Mouse (Mus musculus) left cerebral cortex, adult 11 months (tissue): Measurements from ENCODE around the gene Gm13889.
A peak's percentile ranks its signal among the peaks of the same experiment; 100 is the strongest.

Experiments
- DNase-seq: peaks from one replicate; pipeline ENCODE4 v3.0.0; 2022; ENCODE audit warnings: low spot score

The Gm13889 gene

DNA sequence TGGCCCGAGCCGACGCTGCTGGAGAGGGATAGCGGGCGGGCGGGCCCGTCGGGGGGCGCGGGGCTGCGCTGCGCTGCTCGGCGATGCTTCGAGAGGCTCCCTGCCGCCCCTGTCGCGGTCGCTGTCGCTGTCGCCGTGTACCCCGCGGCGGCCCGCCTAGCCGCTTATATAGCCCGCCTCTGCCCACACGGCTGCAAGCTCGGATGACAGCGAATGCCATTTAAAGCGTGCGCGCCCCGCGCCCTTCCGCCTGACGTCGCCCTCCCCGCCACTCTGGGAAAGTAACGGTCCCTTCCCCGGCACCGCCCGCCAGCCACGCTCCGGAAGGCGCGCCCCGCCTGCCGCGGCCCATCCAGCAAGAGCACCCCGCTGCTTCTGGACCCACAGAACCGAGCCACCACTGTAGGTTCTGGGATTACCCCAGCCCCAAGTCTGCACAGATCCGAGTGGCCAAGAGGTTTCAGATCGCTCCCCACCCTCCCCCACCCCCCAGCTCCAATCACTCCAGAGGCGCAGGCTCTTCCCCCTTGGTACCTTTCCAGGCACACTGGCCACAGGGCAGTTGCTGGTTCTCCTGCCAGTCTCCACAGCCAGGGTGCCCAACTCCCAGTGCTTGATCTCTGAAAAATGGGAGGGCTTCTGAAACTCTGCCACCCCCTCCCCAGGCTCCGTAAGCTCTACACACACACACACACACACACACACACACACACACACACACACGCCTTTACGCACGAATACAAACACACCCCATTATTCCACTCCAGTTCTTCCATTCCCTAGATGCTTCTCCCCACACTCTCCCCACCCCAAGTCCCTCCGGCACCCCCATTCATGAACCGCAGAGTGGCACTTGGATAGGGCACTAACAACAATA is at the start of gene Gm13889:
Gene Gm13889, minus strand, starts transcription at position 294 of the 877 bp plus-strand sequence.
- peak; percentile 76 for DNase-seq

DNA sequence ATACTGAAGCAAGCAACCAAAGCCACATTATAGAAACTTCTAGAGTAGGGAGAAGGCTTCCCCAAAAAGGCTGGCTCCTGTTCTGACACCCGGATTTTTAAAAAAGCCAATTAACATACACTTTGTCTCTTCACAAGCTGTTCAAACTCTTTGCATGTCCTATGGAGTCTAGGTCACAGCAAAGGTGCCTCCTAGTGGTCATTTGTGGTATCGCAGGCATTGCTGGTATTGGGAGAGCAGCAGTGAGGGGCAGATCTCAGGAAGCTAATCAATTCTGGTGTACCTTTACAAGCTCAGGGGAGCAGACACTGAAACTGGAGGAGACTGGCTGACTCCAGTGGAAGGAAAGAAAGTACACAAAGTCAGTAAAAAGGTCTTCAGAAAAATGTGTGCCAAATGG is 45.3 kb upstream of the Gm13889 start:
- peak; percentile 80 for DNase-seq

DNA sequence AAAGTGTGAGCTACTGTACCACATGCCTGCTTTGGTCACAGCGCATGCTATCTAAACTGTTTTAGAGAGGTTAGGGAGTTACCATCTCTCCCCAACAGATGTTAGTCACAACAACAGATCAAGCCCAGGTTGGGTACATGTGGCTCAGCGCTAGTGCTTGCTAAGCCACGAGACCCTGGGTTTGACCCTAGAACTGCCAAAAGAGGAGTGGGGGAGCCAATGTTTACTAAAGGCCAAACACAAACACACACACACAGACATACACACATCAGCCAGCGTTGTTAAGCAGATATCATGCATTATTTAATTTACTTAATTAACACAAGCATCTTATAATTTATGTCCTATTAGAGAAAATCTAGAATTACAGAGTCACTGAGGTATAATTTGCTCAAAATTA is 44.9 kb upstream of the Gm13889 start:
- no peak for DNase-seq

DNA sequence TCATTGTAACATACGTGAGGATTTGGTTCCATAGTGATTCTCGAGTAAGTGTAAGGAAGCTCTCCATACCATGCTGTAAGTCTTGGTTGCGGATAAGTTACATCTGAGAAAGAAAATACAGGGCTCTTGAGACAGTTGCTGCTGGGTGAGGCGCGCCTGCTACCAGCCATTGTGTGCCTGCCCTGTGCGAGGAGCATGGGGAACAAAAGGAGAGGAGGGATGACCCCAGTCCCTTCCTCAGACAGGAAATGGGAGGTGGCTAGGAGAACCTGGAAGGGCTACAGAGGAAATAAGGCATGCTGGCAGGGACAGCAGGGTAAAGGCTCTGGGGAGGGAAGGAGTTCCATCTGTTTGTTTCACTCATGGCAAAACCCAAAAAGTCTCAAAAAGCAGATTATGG is 44.4 kb upstream of the Gm13889 start:
- DNase-seq, result no peak

DNA sequence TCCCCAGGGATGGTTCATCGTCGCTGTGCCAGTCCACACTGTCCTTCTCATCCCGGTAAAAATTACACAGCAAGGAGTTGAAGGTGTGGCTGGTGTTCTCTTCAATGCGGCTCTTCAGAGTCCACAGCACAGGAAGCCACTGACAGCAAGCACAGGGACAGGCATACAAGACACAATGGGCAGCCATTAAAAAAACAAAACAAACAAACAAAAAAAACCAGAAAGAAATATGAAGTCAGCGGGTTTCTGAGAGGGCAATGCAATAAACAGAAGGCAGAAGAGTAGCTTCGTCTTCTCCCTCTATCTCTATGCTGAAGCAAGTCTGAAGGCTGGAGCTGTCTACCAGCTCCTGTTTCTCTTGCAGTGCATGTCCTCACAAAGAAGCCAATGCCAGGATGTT is 39.3 kb upstream of the Gm13889 start, which contains the start of gene Gm27027:
Gene Gm27027, minus strand, starts transcription at position 101 of the 400 bp plus-strand sequence.
- no peak for DNase-seq

DNA sequence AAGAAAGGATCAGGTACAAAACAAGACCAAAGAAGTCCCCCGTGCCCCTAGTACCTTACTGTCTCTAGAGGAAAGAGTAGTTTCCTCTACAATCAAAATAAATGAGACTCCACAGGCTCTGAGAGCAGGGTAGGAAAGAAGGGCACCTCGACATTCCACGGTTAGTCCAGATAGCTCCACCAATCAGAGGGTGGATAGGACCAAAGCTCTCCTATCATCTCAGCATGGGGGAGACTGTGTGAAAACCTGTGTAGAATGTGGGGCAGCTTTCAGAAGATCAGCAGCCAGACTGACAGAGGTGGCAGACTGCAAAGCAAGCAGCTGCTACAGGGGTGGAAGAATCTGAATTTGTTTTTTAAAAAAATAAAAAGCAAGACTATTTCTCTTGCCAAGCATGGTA is 35.8 kb upstream of the Gm13889 start:
- no peak for DNase-seq

DNA sequence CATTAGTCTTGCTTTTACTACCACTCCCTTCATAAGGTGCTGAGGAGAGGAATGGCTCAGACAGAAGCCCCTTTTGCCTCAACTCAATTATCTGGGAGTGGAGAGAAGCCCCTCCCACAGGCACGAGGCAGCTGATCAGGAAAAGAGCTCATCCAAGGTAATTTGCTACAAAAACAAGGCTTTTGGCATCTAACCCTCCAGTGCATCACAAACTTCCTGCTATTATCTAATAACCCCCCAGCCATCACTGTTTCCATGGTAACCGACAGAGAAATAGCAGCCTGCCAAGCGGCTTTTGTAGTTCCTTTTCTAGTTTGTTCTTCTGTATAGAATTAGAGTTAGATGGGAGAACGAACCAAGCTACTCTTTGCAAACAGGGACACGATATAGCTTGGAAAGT is 35.3 kb upstream of the Gm13889 start:
- DNase-seq, result no peak

DNA sequence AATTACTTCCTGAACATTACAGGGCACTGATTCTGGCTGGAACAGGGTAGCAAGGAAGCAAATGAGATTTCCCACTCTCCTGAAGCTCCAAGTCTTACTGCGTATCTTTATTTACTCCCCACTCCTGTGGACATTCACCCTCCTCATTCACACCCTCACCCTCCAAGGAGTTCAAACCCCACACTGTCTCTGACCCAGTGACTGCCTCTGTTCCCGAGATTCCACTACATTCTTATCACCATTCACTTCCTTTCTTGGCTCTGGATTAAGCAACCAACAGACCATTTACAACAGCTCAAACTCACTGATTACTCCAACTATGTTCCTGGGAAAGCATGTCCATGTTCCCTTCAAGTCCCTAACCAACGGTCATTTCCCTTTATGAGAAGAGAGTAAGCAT is 34.3 kb upstream of the Gm13889 start:
- DNase-seq, result no peak

DNA sequence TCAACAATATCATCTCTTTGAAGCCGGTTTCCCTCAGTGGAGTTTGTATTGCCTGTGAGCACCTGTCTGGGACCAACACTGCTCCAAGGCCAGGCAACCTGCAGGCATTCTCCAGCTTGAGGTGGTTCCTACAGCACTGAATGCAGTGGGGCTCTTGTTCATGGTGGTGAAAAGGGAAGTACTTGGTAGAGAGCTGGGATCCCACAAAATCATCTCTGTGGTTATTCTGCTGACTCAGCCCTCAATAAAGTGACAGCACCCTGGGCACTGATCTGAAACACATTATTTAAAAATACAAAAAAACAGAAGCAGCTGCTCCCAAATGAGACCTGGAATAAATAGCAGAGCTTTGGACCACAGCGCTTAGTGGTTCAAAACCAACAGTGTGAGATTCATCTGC is 31.4 kb upstream of the Gm13889 start:
- no peak for DNase-seq

DNA sequence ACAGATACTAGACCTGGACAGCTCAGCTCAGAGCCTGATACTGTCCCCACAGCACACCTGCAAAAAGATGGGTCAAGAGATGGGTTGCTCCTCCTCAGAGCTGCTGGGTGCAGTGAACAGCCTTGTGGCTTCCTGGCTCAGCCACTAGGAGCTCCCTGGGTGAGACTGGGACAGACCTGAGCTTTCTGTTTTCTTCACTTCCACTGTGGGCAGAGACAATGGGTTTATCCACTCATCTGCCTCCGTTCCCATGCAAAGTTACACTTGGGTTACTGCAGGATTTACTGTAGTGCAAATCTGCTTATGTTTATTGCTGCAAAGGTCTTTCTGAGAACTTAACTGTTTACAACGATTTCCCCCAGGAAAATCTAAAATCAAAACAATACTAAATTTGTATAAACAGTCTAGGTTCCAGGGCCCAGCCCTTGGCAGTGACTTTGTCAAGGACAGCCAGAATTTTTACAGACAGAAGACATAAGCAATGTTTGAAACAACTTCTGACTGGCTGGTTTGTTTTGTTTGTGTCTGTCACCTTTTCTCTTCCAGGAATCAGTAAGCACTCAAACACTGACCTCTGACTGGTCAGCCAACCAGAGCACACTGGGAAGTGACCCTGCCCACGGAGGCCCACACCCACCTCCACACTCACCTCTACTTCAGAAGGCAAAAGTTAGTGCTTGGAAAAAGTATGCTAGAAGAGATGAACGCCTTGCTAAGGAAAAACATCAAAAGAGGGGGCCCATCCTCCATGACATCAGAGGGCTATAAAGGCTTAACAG is 25.6 kb upstream of the Gm13889 start:
- DNase-seq, result no peak

DNA sequence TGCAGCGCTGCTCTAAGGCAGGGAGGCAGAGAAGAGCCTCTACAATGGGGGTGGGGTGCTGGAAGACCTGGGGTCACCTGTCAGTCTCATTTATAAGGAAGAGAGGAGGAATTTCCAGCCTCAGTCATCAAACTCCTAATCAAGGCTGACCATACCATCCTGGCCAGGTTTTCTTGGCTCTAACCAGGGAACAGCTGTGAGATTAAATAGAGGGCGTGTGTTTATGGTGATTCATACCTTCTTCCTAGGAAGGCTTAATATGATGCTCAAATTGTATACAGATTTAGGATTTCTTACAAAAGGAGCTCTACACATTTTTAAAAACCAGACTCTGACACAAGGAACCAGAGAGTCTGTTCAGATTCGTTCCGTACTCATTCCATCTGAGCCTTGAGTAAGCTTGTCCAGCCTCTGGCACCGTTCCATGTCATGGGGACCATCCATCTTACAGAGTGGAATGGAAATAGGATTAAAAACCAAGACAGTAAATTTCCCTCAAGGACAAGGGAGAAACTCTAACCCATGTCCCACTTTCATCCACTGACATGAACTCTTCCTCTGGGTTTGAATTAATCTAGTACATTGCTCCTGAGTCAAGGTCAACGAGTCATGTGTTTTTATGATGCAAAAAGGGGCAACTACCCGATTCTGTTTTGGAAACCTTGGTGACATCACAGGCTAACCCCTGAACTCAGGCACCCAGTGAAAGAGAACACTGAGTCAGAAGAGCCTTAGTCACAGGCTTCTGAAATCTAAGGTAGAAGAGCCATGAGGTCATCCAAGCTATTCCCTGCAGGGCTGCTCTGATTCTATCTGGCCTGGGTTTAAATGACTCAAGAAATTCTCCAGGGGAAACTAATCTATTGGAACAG is 22.5 kb upstream of the Gm13889 start:
- no peak for DNase-seq

DNA sequence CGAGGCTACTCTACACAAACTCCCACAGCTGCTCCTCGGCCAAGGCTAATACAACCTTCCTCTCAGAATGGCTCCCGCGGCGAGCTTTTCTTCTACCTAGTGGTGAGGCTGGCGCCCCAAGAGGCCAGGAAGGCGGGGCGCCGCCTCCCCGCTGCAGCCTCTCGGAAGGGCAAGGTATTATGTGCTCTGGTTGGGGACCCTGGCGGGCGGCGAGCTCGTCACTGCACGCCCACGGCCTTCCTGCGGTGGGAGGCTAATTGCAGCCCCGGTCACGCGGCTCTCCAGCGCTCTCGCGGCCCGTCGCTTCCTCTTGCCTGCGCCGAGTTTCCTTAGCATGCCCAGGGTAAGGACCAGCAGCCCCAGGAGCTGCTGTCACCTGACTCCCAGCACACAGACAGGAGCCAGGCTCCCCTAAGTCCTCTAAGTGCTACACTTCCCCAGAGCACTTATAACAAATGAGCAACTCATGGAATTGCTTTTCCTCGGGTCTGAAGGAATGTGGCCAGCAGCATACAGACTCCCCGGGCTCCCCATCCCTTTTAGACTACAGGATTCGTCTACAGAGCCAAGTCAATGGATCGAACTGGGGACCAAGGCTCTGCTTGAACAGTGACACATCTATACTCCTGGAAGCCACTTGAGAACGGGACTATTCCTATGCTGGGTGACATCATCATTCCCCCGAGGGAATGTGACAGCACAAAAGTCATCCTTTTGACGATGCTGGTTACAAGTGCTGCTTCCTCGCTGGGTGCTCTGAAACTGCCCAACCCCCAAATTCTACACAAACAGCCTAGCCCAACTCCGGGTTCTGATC is 19.6 kb upstream of the Gm13889 start:
- DNase-seq, result peak; percentile 66

DNA sequence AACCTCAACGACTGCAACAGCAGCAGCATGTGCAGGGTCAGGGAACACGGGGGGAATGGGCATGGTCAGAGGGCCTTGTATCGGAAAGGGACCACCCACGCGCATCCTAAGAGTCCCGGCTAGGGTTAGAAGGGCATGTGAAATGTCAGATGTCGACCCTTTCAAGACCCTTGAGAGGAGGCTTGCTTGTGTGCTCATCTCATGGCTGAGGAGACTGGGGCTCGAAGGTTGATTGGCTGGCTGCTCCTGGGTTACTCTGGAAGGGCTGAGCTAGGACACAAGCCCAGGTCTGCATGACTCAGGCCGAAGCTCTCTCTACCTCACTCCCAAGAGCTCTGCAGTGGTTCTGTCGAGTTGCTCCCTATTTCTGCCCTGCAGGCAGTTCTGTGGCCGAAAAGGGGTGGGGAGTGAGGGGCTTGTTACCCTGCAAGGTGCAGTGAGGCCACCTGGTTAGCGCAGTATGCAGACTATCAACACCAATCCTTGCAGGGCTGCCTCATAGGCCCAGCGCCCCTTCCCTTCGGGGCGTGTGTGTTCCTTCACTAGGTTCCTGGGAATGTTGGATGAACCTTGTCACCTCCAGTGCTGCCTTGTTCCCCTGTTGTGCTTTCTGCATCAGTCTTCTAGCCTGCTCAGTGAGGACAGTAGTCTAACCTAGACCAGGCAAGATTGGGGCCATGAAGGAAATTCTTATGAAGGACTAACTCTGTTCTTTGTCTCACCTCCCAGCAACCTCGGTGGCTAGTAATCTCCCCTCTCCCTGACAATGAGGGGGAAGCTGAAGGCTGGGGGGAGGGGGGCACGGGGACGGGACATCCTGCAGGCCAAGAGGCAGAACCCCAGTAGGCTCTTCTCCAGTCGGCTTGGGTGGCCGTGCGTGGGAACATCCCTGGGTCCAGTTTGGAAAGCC is 18.8 kb upstream of the Gm13889 start:
- DNase-seq, result no peak

DNA sequence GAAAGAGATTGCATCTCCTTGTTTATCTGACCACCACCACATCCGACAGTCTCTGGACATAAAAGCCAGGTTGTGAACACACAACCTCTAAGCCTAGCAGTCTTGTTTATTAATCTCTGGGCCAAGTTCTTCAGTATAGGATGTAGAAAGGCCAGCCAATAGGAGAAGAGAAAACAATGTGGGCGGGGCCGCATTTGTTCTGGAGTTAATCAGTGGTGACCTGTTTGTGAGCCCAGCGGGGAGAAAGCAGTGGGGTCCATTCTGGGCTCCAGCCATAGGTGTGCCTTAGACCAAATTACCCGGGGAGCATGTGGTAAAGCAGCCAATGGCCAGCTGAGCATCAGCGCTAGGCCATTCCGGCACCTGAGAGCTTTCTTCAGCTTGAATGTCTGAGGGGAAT is 18.0 kb upstream of the Gm13889 start:
- no peak for DNase-seq

DNA sequence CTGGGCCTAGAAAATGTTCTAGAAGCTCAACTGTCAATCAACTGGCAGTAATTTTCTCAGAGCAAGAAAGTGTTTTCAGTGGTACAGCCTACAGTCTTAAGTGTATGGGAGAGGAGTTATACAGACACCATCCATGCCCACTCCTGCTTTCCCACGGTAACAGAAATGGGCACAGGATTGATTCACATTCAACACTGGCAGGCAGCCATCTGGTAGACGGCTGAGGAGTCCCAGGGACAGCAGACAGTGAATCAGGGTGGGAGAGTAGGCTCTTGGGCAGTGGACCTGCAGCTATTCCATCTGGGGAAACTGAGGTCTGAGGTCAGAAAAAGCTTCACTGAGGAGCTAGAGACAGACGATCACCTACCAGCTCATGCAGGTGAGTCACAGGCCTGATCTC is 14.6 kb upstream of the Gm13889 start:
- no peak for DNase-seq

DNA sequence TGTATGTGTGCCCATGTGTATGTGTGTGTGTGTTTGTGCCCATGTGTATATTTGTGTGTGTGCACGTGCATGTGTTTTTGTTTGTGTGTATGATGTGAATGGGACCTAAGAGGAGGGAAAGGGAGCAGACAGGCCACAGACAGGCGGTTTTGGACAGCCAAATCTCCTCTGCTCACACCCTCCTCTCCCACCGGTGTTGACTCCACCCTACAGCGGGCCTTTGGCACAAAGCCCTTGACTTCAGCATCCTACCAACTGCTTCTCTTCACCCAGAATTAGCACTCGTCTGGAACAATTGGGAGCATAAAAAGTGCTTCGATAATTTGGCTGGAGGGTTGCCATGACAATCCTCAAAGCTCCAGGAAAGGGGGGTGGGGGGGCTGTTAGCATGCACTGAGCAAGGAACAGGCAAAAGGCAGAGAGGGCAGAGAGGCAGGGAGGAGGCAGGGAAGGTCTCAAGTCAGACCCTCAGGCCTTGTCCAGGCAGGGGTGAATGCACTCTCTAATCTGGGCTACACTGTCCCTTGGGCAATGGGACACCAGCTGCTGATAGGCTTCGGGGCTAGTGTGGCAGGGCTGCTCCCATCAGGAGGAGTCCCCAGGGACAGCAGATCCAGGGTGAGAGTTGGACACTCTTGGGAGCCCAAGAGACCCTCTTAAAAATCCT is 7.6 kb upstream of the Gm13889 start:
- no peak for DNase-seq

DNA sequence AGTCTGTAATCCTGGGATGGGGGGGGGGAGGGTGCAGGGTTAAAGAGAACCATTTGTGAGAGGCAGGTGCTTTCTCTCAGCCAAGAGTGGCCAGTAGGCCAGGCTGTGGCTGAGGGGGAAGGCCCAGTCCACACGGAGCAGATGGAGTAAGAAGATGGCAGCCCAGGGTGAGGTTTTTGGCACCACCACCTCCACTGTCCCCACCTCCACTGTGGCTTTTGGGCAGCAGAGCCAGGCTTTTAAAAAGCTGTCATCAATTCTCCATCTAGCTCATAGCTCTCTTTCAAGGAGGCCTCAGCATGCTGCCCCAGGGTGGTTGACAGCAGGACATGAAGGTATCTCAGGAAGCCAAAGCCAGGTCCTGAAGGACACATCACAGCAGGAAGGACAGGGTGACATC is 6.8 kb upstream of the Gm13889 start:
- DNase-seq, result no peak

DNA sequence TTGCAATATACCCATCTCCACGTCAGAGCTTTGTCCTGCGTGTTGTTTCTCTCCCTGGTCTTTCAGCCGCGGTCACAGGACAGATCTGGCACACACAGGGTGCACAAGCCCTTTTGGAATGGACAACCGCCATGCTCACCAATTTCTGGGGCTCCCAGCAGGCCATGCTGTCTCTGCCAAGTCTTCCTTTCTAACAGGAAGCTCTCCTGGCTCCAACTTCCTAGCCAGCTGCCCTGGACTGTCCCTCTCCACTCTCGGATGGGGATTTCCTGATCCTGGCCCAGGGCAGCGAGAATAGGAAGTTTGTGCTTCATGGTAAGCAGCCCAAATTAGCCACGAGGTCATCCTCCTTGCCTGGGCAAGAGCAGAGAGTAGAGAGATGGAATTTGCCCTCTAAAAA is 4.7 kb upstream of the Gm13889 start:
- DNase-seq, result no peak

DNA sequence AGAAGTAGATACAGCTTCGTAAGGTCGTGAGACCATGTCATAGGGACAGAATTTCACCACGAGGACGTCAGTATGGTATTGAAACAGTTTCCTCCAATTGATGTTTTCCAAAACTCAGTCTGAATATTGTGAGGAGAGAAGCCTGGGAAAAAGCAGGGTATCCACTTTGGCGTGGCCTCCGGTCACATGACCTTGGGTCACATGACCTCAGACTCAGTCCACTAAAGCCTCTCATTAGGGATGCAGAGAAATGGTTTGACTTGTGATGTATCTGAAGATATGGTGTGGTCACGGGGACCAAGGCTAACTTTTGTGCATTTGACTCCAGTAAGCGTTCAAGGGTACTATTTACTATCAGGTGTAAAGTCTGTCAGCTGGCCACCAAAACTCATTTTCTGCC is 2.3 kb upstream of the Gm13889 start:
- DNase-seq, result no peak

DNA sequence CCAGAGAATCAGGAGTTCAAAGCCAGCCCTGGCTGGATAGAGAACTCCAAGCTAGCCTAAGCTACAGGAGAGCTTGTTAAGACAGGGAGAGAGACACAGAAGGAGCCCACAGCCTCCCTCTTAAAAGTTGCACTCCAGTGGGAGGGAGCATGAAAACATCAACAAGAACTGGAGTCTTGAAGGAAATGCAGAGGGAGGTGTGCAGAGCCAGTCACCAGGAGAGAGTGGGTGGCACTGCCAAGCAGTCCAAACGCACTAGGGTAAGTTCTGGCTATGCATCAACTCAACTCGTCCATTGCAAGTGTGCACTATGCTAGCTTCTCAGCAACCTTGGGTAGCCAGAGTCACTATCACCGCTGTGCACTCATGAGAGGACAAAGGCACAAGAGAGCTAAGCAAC is 1.2 kb upstream of the Gm13889 start:
- DNase-seq, result no peak
